Mouse (Mus musculus): ENCODE results near the gene Crim1.

The Crim1 gene

GRCm38 (mm10) chr17:78379730-78380245 lies 179.7 kb downstream of the Crim1 start:
- DNase-seq, result no peak

DNA sequence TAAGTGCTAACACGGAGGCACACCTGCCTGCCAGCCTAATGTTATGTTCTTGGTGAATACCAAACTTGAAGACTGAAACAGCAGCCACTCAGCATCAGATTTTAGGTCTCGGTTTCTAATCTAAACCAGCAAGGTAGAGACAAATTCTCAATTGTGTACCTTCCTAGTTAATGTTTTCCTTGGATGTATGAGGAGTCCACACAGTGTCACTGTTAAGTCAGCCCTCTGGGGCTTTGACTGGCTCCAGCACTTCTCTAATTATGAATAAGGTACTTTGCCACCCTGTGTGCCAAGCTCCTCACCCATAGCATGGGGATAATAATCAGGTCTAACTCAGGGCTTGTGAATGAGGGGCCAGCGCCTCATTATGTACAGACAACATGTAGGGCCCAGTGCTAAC lies 182.3 kb downstream of the Crim1 start:
- no peak for DNase-seq

GRCm38 (mm10) chr17:78387665-78388064 lies 187.6 kb downstream of the Crim1 start:
- no peak for DNase-seq

GRCm38 (mm10) chr17:78388101-78388847 lies 188.2 kb downstream of the Crim1 start:
- DNase-seq, result peak; percentile 55

DNA sequence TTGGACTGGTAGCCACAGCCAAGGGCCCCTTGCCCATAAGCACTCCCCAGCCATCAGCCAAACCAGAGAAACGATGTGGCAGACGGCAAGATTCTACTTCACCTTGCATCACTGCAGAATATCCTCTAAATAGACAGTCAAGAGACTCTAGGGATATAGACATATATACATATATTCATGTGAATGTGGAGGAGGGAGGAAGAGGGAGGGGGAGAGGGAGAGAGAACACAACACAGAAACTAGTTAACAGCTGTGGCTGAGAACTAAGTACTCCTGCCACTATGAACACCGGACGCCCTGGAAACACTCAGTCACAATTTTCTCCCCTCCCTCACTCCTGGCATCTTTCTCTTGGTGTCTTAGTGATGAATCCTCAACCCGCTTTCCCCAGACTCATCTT lies 189.5 kb downstream of the Crim1 start:
- DNase-seq, result no peak

DNA sequence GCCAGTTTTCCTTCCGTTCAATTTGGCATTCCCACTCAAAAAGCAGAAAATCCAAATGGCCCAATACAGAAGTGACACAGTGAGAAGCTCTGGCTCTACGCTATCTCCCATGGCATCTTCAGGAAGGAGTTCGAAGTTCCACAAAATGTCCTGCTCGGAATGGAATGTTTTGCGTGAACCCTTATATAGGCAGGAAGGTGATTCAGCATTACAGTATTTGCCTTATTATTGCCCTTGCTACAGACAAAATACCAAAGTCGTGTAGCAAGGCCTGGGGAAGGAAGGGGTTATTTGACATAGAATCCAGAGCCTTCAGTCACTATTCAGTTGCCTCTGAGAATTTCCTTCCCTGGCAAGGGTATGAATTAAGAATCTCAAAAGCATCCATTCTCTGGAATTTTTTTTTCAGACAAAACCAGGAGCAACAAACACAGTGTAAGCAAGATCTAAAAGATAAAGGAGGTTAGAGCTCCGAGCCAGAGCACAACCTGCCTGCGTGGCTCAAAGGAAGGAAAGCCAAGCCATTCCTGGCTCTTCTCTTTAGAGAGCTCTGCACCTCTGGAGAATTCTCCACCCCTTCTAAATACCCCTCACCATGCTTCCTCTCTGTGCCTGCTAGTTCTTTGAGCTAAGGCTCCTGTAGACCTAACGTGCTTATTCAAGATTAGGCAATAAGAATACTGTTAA lies 192.5 kb downstream of the Crim1 start:
- no peak for DNase-seq

GRCm38 (mm10) chr17:78400130-78400840 lies 200.2 kb downstream of the Crim1 start:
- DNase-seq, result no peak

DNA sequence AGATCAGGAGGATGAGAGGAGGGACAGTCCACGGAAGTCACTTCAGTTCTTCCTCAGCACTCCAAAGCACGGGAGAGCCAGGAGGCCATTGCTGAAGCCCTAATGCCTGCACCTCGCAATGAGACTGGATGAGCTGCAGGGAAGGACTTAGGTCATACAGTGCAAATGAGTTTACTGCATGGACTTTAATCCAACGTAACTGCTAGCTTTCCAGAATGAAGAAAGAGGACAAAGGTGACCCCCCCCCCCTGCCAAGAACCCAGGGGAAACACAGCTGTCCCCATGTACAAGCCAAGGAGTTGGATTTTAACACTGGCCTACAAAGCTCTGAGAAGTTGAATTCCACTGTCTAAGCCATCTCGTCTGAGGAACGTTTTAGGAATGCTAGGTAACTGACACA lies 201.3 kb downstream of the Crim1 start:
- peak; percentile 45 for DNase-seq

- DNase-seq, result no peak
Observed at GRCm38 (mm10) chr17:78401713-78402112, 201.7 kb downstream of the Crim1 start.

GRCm38 (mm10) chr17:78402174-78402573 lies 202.1 kb downstream of the Crim1 start:
- DNase-seq, result peak; percentile 22

GRCm38 (mm10) chr17:78403229-78403628 lies 203.2 kb downstream of the Crim1 start:
- no peak for DNase-seq

DNA sequence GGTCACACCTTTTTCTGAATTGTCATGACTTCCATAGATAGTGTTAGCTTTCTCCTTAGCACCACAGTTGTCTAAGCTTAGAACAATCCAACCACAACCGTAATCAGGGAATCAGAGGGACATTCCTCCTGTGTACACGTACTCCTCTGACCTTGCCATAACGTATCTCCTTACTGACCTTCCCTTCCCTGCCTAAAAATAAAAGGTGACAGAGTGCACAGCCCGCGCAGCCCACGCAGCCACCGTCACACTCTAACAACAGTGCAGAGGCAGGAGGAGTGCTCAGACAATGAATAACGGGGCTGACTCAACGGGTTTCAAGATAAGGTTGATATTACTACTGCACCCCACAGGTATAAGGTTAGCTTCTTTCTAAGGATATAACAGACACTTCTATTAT lies 203.8 kb downstream of the Crim1 start:
- no peak for DNase-seq

- DNase-seq, result no peak
Observed at GRCm38 (mm10) chr17:78405336-78405735, 205.3 kb downstream of the Crim1 start.

DNA sequence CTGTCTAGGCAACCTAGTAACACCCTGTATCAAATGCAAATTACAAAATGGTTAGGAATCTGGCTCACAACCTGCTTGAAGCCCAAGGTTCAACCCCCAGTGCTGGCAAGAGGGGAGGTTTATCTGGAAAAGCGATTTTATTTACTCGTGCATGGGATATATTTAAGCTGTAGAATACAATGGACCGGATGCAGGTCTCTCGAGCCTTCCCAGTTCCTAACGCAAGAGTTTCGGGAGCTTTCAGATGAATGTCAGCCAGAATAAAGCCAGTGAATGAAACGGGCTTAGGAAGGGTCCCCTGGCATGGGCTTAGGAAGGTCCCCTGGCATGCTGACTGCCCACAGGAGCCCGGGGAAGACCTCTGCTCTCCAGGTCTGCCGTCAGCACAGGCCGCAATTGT lies 206.8 kb downstream of the Crim1 start:
- no peak for DNase-seq

GRCm38 (mm10) chr17:78407581-78407980 lies 207.5 kb downstream of the Crim1 start:
- peak; percentile 56 for DNase-seq

- DNase-seq, result no peak
Observed at GRCm38 (mm10) chr17:78408386-78408785, 208.3 kb downstream of the Crim1 start.

DNA sequence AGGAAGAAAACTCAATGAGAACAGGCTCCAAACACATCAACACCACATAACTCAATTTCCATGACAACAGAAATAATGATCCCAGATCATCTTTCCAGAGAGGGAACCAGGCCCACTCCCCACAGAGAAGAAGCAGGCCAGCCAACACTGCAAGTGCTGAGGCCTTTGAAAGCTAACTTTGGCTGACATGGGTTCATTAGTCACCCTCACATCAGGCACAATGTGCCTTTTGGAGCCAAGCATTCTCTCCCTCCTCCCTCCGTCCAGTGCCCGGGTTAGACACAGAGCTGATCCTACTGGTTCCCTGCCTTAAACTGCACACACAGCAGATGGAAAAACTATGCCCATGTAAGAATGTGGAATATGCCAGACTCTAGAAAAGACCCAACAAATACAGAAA lies 209.9 kb downstream of the Crim1 start:
- no peak for DNase-seq

GRCm38 (mm10) chr17:78415255-78415654 lies 215.2 kb downstream of the Crim1 start:
- DNase-seq, result no peak

- peak; percentile 92 for DNase-seq
Observed at GRCm38 (mm10) chr17:78417381-78418281, 217.6 kb downstream of the Crim1 start, which contains the start of gene Fez2. Gene Fez2, minus strand, starts transcription at chr17:78418152.

DNA sequence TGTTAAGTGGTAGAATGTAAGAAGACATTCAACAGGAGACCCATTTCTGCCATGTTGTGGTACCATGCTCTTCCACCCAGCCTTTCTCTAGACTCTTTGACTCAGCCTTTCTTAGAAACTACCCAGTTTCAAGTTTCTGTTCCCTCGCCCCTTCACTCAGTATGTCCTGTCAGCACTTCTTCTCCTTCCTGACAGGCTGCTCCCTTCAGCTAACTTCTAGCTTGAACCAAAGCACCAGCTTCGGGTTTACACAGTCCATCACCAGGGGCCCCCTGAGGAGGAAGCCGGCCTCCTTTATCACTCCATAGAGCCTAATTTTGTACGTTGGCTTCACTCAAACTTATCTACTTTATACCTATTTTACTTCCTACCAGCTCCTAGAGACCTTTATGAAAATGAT lies 219.2 kb downstream of the Crim1 start:
- no peak for DNase-seq

DNA sequence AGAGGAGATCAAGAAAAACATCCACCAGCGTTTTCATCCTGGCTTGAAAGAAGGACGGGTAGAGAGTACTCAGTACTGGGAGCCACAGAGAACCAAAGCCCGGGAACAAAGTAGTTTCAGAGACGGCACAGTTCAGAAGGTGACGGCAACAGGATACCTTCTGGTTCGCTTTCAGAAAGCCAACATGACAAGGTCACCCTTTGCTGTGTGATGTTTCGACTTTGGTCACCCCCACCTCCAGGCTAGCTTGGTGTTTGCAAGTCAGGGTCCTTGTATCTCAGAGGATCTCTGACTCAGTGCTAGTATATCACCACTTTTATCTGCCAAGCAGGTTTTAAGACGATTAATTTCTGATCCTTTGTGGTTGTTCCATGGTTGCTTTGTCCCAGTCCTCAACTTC lies 225.0 kb downstream of the Crim1 start:
- no peak for DNase-seq

Data from kidney, adult 11 months (tissue).